Mouse (Mus musculus): ENCODE data around the gene Ube2s. TPM values are rescaled to one million over a fixed set of nuclear protein-coding genes. Genes with fewer than 3 reads are reported as not detected.
"Not testable (repeated sequence)": the region's sequence is repeated elsewhere in the genome, so short reads cannot be mapped to it uniquely, and the experiment has no call there.

Ube2s gene
- polyA plus RNA-seq, 1 experiment from 2014 or later: 384 TPM

- Histone ChIP-seq H3K4me3 (peak overlapping the region; percentile 58), H3K4me2 (replicated peaks) (peak overlapping the region; percentile 95), H3K27me3 (peaks cover 59% of the 10 kb centered on the region), H3K36me3 (no peaks in the 10 kb centered on the region), H3K27ac (replicated peaks) (peak overlapping the region; percentile 75), H3K9ac (replicated peaks) (peak overlapping the region; percentile 64), H3K9me3 (no peaks in the 10 kb centered on the region), H3K4me1 (peaks cover 34% of the 10 kb centered on the region)
- 1% methylated on average over 32 of the region's 34 CpGs for WGBS
- peak; percentile 42 for ATAC-seq (ENCODE audit: low FRiP score, low read depth)
These were observed 31.3 kb upstream of the Ube2s start for GRCm38 (mm10) chr7:4843604-4844244.

DNA sequence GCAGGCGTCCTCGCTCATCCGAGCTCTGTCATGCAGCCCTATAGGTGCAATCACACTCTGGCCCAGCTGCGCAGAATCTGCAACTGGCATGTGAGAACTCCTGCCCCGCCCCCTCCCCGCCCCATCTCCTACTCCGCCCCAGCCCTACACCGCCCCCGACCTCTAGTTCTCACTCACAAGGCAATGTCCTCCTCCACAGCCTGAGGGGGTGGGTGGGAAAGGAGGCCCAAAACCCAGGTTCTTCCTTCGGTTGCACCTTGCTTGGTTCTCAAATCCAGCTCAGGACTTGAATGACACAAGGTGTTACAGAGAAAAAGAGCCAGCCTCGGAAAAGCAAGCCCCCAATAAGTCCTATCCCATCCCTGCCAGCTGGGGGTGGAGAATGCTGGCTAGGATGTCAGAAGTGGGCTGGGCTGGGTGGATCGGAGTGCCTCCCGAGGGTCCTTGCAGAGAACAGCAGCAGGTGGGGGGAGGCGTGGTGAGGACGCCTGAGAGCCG, 30.3 kb upstream of the Ube2s start:
- 2% methylated on average over 16 of the region's 16 CpGs for WGBS
- no peaks in the 10 kb centered on the region for H3K9me3 ChIP-seq
- H3K4me2 ChIP-seq (replicated peaks): peak overlapping the region; percentile 95
- peak overlapping the region; percentile 64; the same call in 1 of the 2 replicates for H3K9ac ChIP-seq (replicated peaks)
- H3K4me3 ChIP-seq: peak overlapping the region; percentile 58
- H3K4me1 ChIP-seq: peaks cover 34% of the 10 kb centered on the region
- peak; percentile 50 for ATAC-seq (ENCODE audit: low FRiP score, low read depth)
- H3K27ac ChIP-seq (replicated peaks): 0 out of 2 replicates have a peak overlapping the region, but pooled peaks have one; percentile 7
- H3K27me3 ChIP-seq: peaks cover 69% of the 10 kb centered on the region
- H3K36me3 ChIP-seq: no peaks in the 10 kb centered on the region

GRCm38 (mm10) chr7:4842077-4842476, 29.7 kb upstream of the Ube2s start:
- Histone ChIP-seq H3K4me3 (peak overlapping the region; percentile 58; the same call in 1 of the 2 replicates), H3K4me2 (replicated peaks) (peak overlapping the region; percentile 95), H3K9me3 (no peaks in the 10 kb centered on the region), H3K27me3 (peaks cover 75% of the 10 kb centered on the region), H3K36me3 (no peaks in the 10 kb centered on the region), H3K27ac (replicated peaks) (peak overlapping the region; percentile 4; the same call in 1 of the 2 replicates), H3K9ac (replicated peaks) (0 out of 2 replicates have a peak overlapping the region, but pooled peaks have one; percentile 64), H3K4me1 (peaks cover 34% of the 10 kb centered on the region)
- 56% methylated on average over 5 of the region's 5 CpGs for WGBS
- no peak for ATAC-seq (ENCODE audit: low FRiP score, low read depth)

- Histone ChIP-seq H3K36me3 (no peaks in the 10 kb centered on the region), H3K4me2 (replicated peaks) (no peak overlapping the region), H3K4me3 (no peak overlapping the region), H3K27ac (replicated peaks) (no peak overlapping the region), H3K27me3 (peaks cover 83% of the 10 kb centered on the region), H3K4me1 (peaks cover 21% of the 10 kb centered on the region), H3K9ac (replicated peaks) (no peak overlapping the region), H3K9me3 (no peaks in the 10 kb centered on the region)
- ATAC-seq (ENCODE audit: low FRiP score, low read depth): no peak
- 10% methylated on average over 1 of the region's 1 CpGs for WGBS
These were observed 25.2 kb upstream of the Ube2s start for GRCm38 (mm10) chr7:4837639-4838038.

DNA sequence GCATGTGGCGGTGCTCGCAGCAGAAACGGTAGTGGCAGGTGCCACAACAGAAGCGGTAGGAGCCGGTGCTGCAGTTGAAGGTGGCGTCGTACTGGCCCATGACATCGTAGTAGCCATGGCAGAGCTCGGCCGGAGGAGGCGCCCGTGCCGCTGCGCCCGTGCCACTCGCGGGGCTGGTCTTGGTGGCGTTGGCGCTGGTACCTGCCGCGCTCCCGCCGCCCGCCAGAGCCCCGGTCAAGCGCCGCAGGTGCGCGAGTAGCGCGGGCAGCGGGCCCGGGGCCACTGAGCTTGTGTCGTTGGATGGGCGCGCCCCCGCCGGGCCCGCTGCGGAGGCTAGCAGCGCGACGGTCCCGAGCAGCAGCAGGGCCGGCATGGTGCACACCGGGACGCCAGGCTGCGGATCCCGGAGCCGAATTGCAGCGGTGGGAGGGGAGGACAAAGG, 24.0 kb upstream of the Ube2s start:
- Histone ChIP-seq H3K27ac (replicated peaks) (peak overlapping the region; percentile 71), H3K4me1 (peaks cover 9% of the 10 kb centered on the region), H3K9me3 (no peaks in the 10 kb centered on the region), H3K36me3 (no peaks in the 10 kb centered on the region), H3K4me3 (peak overlapping the region; percentile 54), H3K4me2 (replicated peaks) (peak overlapping the region; percentile 71), H3K27me3 (peaks cover 83% of the 10 kb centered on the region), H3K9ac (replicated peaks) (peak overlapping the region; percentile 67)
- peak; percentile 93 for ATAC-seq (ENCODE audit: low FRiP score, low read depth)
- under 1% methylated on average over 44 of the region's 51 CpGs for WGBS

GRCm38 (mm10) chr7:4835631-4836327, 23.4 kb upstream of the Ube2s start:
- H3K27me3 ChIP-seq: peaks cover 86% of the 10 kb centered on the region
- peak overlapping the region; percentile 71 for H3K27ac ChIP-seq (replicated peaks)
- no peaks in the 10 kb centered on the region for H3K9me3 ChIP-seq
- H3K36me3 ChIP-seq: no peaks in the 10 kb centered on the region
- WGBS: 5% methylated on average over 34 of the region's 34 CpGs
- H3K4me2 ChIP-seq (replicated peaks): peak overlapping the region; percentile 71
- H3K4me3 ChIP-seq: peak overlapping the region; percentile 54
- H3K9ac ChIP-seq (replicated peaks): peak overlapping the region; percentile 67
- peak; percentile 68 for ATAC-seq (ENCODE audit: low FRiP score, low read depth)
- H3K4me1 ChIP-seq: peaks cover 9% of the 10 kb centered on the region

GRCm38 (mm10) chr7:4830476-4830875, 18.1 kb upstream of the Ube2s start:
- Histone ChIP-seq H3K4me3 (no peak overlapping the region), H3K4me1 (no peaks in the 10 kb centered on the region), H3K27me3 (peaks cover 65% of the 10 kb centered on the region), H3K36me3 (peaks cover 6% of the 10 kb centered on the region; the same call in 1 of the 2 replicates), H3K9ac (replicated peaks) (0 out of 2 replicates have a peak overlapping the region, but pooled peaks have one; percentile 6), H3K4me2 (replicated peaks) (no peak overlapping the region), H3K9me3 (no peaks in the 10 kb centered on the region), H3K27ac (replicated peaks) (no peak overlapping the region)
- 6% methylated on average over 12 of the region's 12 CpGs for WGBS
- ATAC-seq (ENCODE audit: low FRiP score, low read depth): no peak

- Histone ChIP-seq H3K4me2 (replicated peaks) (no peak overlapping the region), H3K27me3 (peaks cover 20% of the 10 kb centered on the region), H3K36me3 (peaks cover 6% of the 10 kb centered on the region; the same call in 1 of the 2 replicates), H3K9ac (replicated peaks) (no peak overlapping the region), H3K9me3 (no peaks in the 10 kb centered on the region), H3K4me1 (no peaks in the 10 kb centered on the region), H3K4me3 (no peak overlapping the region), H3K27ac (replicated peaks) (no peak overlapping the region)
- 58% methylated on average over 4 of the region's 4 CpGs for WGBS
- ATAC-seq (ENCODE audit: low FRiP score, low read depth): no peak
These were observed 13.0 kb upstream of the Ube2s start for GRCm38 (mm10) chr7:4825365-4825764.

- Histone ChIP-seq H3K4me2 (replicated peaks) (no peak overlapping the region), H3K27me3 (no peaks in the 10 kb centered on the region), H3K27ac (replicated peaks) (no peak overlapping the region), H3K4me3 (no peak overlapping the region), H3K9me3 (no peaks in the 10 kb centered on the region), H3K4me1 (no peaks in the 10 kb centered on the region), H3K36me3 (no peaks in the 10 kb centered on the region), H3K9ac (replicated peaks) (no peak overlapping the region)
- 71% methylated on average over 6 of the region's 6 CpGs for WGBS
- no peak for ATAC-seq (ENCODE audit: low FRiP score, low read depth)
These were observed 9.9 kb upstream of the Ube2s start for GRCm38 (mm10) chr7:4822162-4822907.

- no peak overlapping the region for H3K4me3 ChIP-seq
- H3K4me1 ChIP-seq: no peaks in the 10 kb centered on the region
- H3K9me3 ChIP-seq: no peaks in the 10 kb centered on the region
- H3K4me2 ChIP-seq (replicated peaks): no peak overlapping the region
- 90% methylated on average over 4 of the region's 4 CpGs for WGBS
- H3K27ac ChIP-seq (replicated peaks): no peak overlapping the region
- no peaks in the 10 kb centered on the region for H3K36me3 ChIP-seq
- no peak overlapping the region for H3K9ac ChIP-seq (replicated peaks)
- ATAC-seq (ENCODE audit: low FRiP score, low read depth): no peak
- no peaks in the 10 kb centered on the region for H3K27me3 ChIP-seq
These were observed 9.3 kb upstream of the Ube2s start for GRCm38 (mm10) chr7:4821690-4822089.

GRCm38 (mm10) chr7:4820925-4821324, 8.5 kb upstream of the Ube2s start:
- not testable (repeated sequence) for H3K4me3 ChIP-seq; H3K27ac ChIP-seq (replicated peaks); H3K9me3 ChIP-seq; H3K36me3 ChIP-seq; ATAC-seq (ENCODE audit: low FRiP score, low read depth); H3K9ac ChIP-seq (replicated peaks); H3K4me2 ChIP-seq (replicated peaks); H3K4me1 ChIP-seq; H3K27me3 ChIP-seq
- WGBS: 82% methylated on average over 7 of the region's 7 CpGs

All from midbrain, embryonic 12.5 days (tissue).